Mouse (Mus musculus): Measurements from ENCODE around the gene Zbtb12. TPM values are rescaled to one million over a fixed set of nuclear protein-coding genes. Genes with fewer than 3 reads are reported as not detected.

Gene Zbtb12
- total and polyA plus RNA-seq, 3 experiments, result 2.4 to 9.3 (median 8.5) TPM

DNA sequence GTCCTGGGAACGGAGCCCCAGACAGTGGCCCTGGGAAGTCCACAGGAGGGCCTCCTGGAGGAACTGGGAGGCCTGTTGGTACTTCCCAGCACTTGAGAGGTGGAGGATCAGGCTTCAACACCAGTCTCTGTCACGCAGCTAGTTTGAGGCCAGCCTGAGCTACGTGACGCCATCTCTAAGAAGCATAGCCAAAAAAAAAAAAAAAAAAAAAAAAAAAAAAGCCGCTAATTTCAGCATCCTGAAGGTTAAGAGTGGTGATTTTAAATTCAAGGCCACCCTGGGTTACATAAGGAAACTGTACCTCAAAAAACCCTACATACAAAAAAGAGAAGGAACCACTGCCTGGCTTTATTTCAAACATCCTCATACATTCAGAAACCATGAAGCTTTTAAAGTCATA, 45.0 kb downstream of the Zbtb12 start:
- Histone ChIP-seq H3K4me2 (ENCODE audit: insufficient read depth, low read depth, poor library complexity, severe bottlenecking) (no peak overlapping the region), H3K36me3 (replicated peaks in 1 of 2; ENCODE audit: control insufficient read depth in 1 of 2, insufficient read depth in 1 of 2, low read length in 1 of 2) (peaks cover 0 to 3% of the 10 kb centered on the region in 2 experiments), H3K4me1 (ENCODE audit: control insufficient read depth in 1 of 2, insufficient read depth in 2 of 2) (peaks cover 19 to 25% of the 10 kb centered on the region in 2 experiments), H3K27me3 (replicated peaks) (no peaks in the 10 kb centered on the region), H3K9ac (ENCODE audit: insufficient read depth, low read depth) (no peak overlapping the region), H3K9me3 (replicated peaks; ENCODE audit: low read length) (no peaks in the 10 kb centered on the region), H3K27ac (ENCODE audit: insufficient read depth, low read depth) (no peak overlapping the region), H3K79me2 (replicated peaks; ENCODE audit: control insufficient read depth, extremely low read depth, insufficient read depth, poor library complexity, severe bottlenecking) (no peaks in the 10 kb centered on the region), H3K4me3 (replicated peaks in 1 of 3; ENCODE audit: low read depth in 2 of 3, low read length in 2 of 3, poor library complexity in 1 of 3) (no peak overlapping the region)
- in situ Hi-C loops (cut with MboI; ENCODE audit: low pct_ligation_motif_present, low pct_unique_long_range_greater_than_20kb, low sequenced_read_pairs), result no loop called here
- dilution Hi-C loops (cut with MboI; ENCODE audit: extremely low pct_ligation_motif_present, extremely low pct_unique_long_range_greater_than_20kb, low sequenced_read_pairs), result no loop called here
- TF ChIP-seq POLR2A (IDR thresholded peaks at IDR 0.05; ENCODE audit: low read depth, low read length) (no peak), ZNF384 (IDR thresholded peaks at IDR 0.05; ENCODE audit: low read depth, low read length) (peak; percentile 72)
- no peak for DNase-seq (ENCODE audit: extremely low read depth)

DNA sequence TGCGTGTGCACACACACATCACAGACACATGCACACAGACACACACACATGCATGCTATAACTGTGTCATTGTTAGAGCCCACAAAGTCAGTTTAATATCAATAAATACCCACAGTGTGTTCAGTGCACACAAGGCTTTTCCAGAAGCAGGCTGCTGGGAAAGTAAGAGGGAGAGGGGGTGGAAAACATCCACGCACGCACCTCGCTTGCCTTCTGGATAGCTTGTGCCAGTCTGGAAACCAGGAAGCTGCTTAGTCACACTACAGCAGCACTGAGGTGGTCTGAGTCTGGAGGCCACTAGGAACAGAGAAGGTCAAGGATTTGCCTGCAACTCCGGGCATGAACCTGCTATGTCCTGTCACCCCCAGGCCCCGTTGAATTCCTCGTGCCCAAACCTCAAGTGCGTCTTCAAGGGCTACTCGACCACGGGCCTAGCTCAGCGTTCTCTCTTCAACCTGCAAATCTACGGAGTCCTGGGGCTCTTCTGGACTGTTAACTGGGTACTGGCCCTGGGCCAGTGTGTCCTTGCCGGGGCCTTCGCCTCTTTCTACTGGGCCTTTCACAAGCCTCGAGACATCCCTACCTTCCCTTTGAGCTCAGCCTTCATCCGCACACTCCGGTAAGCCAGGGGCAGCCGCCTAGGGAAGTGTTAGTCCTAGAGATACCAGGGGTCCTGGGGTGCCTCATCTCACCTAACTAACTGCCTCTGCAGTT, 48.2 kb downstream of the Zbtb12 start:
- Histone ChIP-seq H3K27me3 (replicated peaks) (no peaks in the 10 kb centered on the region), H3K27ac (ENCODE audit: insufficient read depth, low read depth) (no peak overlapping the region), H3K4me2 (ENCODE audit: insufficient read depth, low read depth, poor library complexity, severe bottlenecking) (no peak overlapping the region), H3K4me3 (replicated peaks in 1 of 3; ENCODE audit: low read depth in 2 of 3, low read length in 2 of 3, poor library complexity in 1 of 3) (no peak overlapping the region), H3K4me1 (ENCODE audit: control insufficient read depth in 1 of 2, insufficient read depth in 2 of 2) (peaks cover 19 to 32% of the 10 kb centered on the region in 2 experiments), H3K9ac (ENCODE audit: insufficient read depth, low read depth) (no peak overlapping the region), H3K79me2 (replicated peaks; ENCODE audit: control insufficient read depth, extremely low read depth, insufficient read depth, poor library complexity, severe bottlenecking) (no peaks in the 10 kb centered on the region), H3K9me3 (replicated peaks; ENCODE audit: low read length) (no peaks in the 10 kb centered on the region), H3K36me3 (replicated peaks in 1 of 2; ENCODE audit: control insufficient read depth in 1 of 2, insufficient read depth in 1 of 2, low read length in 1 of 2) (peaks cover 0 to 3% of the 10 kb centered on the region in 2 experiments)
- in situ Hi-C loops (cut with MboI; ENCODE audit: low pct_ligation_motif_present, low pct_unique_long_range_greater_than_20kb, low sequenced_read_pairs) (no loop called here), dilution Hi-C loops (cut with MboI; ENCODE audit: extremely low pct_ligation_motif_present, extremely low pct_unique_long_range_greater_than_20kb, low sequenced_read_pairs) (no loop called here)
- no peak for DNase-seq (ENCODE audit: extremely low read depth)
- no peak for TF ChIP-seq CHD1 (IDR thresholded peaks at IDR 0.05; ENCODE audit: low read depth, low read length)
- no peak for TF ChIP-seq ZNF384 (IDR thresholded peaks at IDR 0.05; ENCODE audit: low read depth, low read length)
- TF ChIP-seq E2F4 (IDR thresholded peaks at IDR 0.05; ENCODE audit: insufficient replicate concordance, low read depth, low read length), result no peak
- TF ChIP-seq PAX5 (IDR thresholded peaks at IDR 0.05; ENCODE audit: low read length), result no peak
- no peak for TF ChIP-seq MAFK (IDR thresholded peaks at IDR 0.05; ENCODE audit: insufficient replicate concordance, low read length)
- TF ChIP-seq NRF1 (IDR thresholded peaks at IDR 0.05; ENCODE audit: low read depth, low read length), result no peak
- no peak for TF ChIP-seq POLR2A (IDR thresholded peaks at IDR 0.05; ENCODE audit: low read depth, low read length)
- TF ChIP-seq KAT2A (IDR thresholded peaks at IDR 0.05; ENCODE audit: insufficient replicate concordance, low read length), result no peak
- no peak for TF ChIP-seq CHD2 (IDR thresholded peaks at IDR 0.05; ENCODE audit: low read length)
- no peak for TF ChIP-seq UBTF (IDR thresholded peaks at IDR 0.05; ENCODE audit: low read depth, low read length)
- TF ChIP-seq IRF4 (IDR thresholded peaks at IDR 0.05; ENCODE audit: low read depth, low read length), result no peak
- no peak for TF ChIP-seq ZMIZ1 (IDR thresholded peaks at IDR 0.05; ENCODE audit: low read depth, low read length)
- no peak for TF ChIP-seq MAX (IDR thresholded peaks at IDR 0.05; ENCODE audit: low read length)
- no peak for TF ChIP-seq SMC3 (IDR thresholded peaks at IDR 0.05; ENCODE audit: low read depth, low read length)
- TF ChIP-seq ZKSCAN1 (IDR thresholded peaks at IDR 0.05; ENCODE audit: borderline replicate concordance, low read depth, low read length), result no peak
- TF ChIP-seq MYC (IDR thresholded peaks at IDR 0.05; ENCODE audit: low read depth, low read length), result no peak

Data from CH12.LX (cell line).